Mouse (Mus musculus) heart, adult 2 months (tissue): ENCODE results near the gene 3110082I17Rik. TPM values are rescaled to one million over a fixed set of nuclear protein-coding genes. Genes with fewer than 3 reads are reported as not detected.

Source experiments
- DNase-seq, 2 experiments: peaks; one replicate each; pipeline ENCODE4 v3.0.0; 2021
- H3K27ac ChIP-seq: fragments of 200-600 bp; 2 replicates; pipeline ENCODE4 v1.8.1; 2022
- H3K27me3 ChIP-seq: fragments of 200-500 bp; 2 replicates; pipeline ENCODE4 v1.6.1; 2012; ENCODE audit warnings: mild to moderate bottlenecking, low read length, inconsistent platforms, mixed read lengths; ENCODE audit not compliant: control insufficient read depth, insufficient read depth
- H3K36me3 ChIP-seq: fragments of 200-500 bp; 2 replicates; pipeline ENCODE4 v1.6.1; 2012; ENCODE audit warnings: low read length, inconsistent platforms; ENCODE audit not compliant: control insufficient read depth, insufficient read depth
- H3K4me1 ChIP-seq: fragments of 200-500 bp; 2 replicates; pipeline ENCODE4 v1.6.1; 2011; ENCODE audit warnings: low read length; ENCODE audit not compliant: control insufficient read depth, insufficient read depth
- H3K4me3 ChIP-seq: fragments of 200-600 bp; 2 replicates; pipeline ENCODE4 v1.8.1; 2022
- H3K79me2 ChIP-seq: fragments of 200-500 bp; replicated peaks from 2 replicates; pipeline ENCODE4 v1.6.1; 2012; ENCODE audit warnings: mild to moderate bottlenecking, inconsistent platforms, low read length, moderate library complexity, mixed read lengths; ENCODE audit not compliant: control insufficient read depth, insufficient read depth
- H3K9ac ChIP-seq: fragments of 200-500 bp; 2 replicates; pipeline ENCODE4 v1.6.1; 2012; ENCODE audit warnings: low read depth, mild to moderate bottlenecking, control low read depth, inconsistent platforms, low read length, mixed read lengths
- CTCF ChIP-seq: fragments of 200-600 bp; IDR thresholded peaks from 2 replicates; pipeline ENCODE4 v1.8.1; 2022; ENCODE audit warnings: antibody characterized with exemption, mild to moderate bottlenecking, moderate library complexity
- EP300 ChIP-seq: fragments of 200-500 bp; IDR thresholded peaks from 2 replicates; pipeline ENCODE4 v1.6.1; 2011; ENCODE audit warnings: low read depth, low read length, control low read depth; ENCODE audit not compliant: insufficient read depth
- POLR2A ChIP-seq: fragments of 200-500 bp; IDR thresholded peaks from 2 replicates; pipeline ENCODE4 v1.6.1; 2011; ENCODE audit warnings: mild to moderate bottlenecking, low read depth, low read length, control low read depth; ENCODE audit not compliant: insufficient read depth
- WGBS: fragments of 180-500 bp; shearing (Covaris S2); methylation state at CpG from one replicate; pipeline ENCODE4 v1.1.7; 2018; 5-methylcytosine and 5-hydroxymethylcytosine counted together
- intact Hi-C: fragments of 180-260 bp; cut with DNase I; formaldehyde crosslinking; loops from one replicate; pipeline ENCODE4 v1.15.1; 2025
- polyA plus RNA-seq: library from polyadenylated mRNA; depleted of rRNA; stranded (reverse); fragments of >200 nt; gene quantifications from 2 replicates; pipeline ENCODE4 v1.2.3, GENCODE M21; 2012
- total RNA-seq, 2 experiments: library from RNA; stranded (reverse); gene quantifications; 2 replicates each; pipeline ENCODE4 v1.2.3; 2021

The 3110082I17Rik gene
- total and polyA plus RNA-seq, 3 experiments, result 4.9 to 5.7 (median 5.6) TPM

DNA sequence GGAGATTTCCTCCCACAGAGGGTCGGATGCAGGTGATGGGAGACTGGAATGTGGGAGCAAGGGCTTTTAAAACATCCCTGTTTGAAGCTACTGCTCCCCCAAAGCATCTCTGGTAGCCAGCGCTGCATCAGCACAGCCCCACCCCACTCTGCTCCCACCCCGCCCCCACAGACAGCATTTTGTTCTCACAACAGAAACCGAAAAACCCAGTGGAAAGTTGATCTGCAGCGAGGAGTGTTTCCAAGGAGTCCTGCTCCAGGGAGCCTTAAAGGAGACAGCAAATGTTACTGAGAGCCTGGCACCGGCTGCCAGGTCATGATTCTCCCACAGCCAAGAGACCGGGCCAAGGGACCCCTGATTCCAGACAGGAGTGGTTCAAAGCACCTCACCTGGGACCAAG lies 129.6 kb downstream of the 3110082I17Rik start:
- Histone ChIP-seq H3K36me3 (no peaks in the 10 kb centered on the region), H3K9ac (no peak overlapping the region), H3K4me3 (no peak overlapping the region), H3K27ac (no peak overlapping the region), H3K79me2 (no peaks in the 10 kb centered on the region), H3K27me3 (no peaks in the 10 kb centered on the region), H3K4me1 (no peaks in the 10 kb centered on the region)
- WGBS, result 66% methylated on average over 7 of the region's 7 CpGs
- DNase-seq, result no peak
- no peak for TF ChIP-seq POLR2A
- intact Hi-C loops, result loop anchor here (1.0 kb wide), 1 partner anchor 175 kb away; no protein-coding TSS in a partner anchor

DNA sequence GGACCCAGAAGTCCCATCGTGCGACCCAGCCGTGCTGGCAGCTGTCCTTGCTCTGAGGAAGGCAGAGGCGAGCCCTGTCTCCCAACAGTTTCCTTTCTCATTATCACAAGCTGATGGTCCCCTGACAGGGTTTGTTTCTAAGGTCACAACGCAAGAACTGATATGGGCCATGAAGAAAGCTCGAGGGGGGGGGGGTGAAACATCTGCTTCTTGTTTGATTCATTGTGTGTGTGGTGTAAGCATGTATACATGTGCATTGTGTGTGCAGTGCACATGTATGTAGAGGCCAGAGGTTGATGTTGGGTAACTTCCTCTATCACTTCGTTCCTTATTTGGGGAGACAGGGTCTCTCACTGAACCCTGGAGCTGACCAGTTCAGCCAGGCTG lies 132.7 kb downstream of the 3110082I17Rik start:
- no peaks in the 10 kb centered on the region for H3K79me2 ChIP-seq
- no peak overlapping the region for H3K27ac ChIP-seq
- H3K9ac ChIP-seq, result no peak overlapping the region
- H3K4me1 ChIP-seq, result no peaks in the 10 kb centered on the region; the same call in 1 of the 2 replicates
- WGBS, result 42% methylated on average over 7 of the region's 7 CpGs
- no peaks in the 10 kb centered on the region for H3K27me3 ChIP-seq
- DNase-seq, result no peak
- no peaks in the 10 kb centered on the region for H3K36me3 ChIP-seq
- intact Hi-C loops, result no loop called here
- H3K4me3 ChIP-seq, result no peak overlapping the region
- no peak for TF ChIP-seq CTCF

- DNase-seq, result no peak
- Histone ChIP-seq H3K9ac (no peak overlapping the region), H3K4me1 (no peaks in the 10 kb centered on the region; the same call in 1 of the 2 replicates), H3K36me3 (no peaks in the 10 kb centered on the region), H3K4me3 (no peak overlapping the region), H3K27ac (no peak overlapping the region), H3K27me3 (no peaks in the 10 kb centered on the region), H3K79me2 (no peaks in the 10 kb centered on the region)
- intact Hi-C loops, result no loop called here
- TF ChIP-seq EP300, result no peak
- TF ChIP-seq POLR2A, result no peak
- TF ChIP-seq CTCF, result no peak
- 72% methylated on average over 7 of the region's 7 CpGs for WGBS
Observed at GRCm38 (mm10) chr5:139326986-139327633, 133.2 kb downstream of the 3110082I17Rik start.

DNA sequence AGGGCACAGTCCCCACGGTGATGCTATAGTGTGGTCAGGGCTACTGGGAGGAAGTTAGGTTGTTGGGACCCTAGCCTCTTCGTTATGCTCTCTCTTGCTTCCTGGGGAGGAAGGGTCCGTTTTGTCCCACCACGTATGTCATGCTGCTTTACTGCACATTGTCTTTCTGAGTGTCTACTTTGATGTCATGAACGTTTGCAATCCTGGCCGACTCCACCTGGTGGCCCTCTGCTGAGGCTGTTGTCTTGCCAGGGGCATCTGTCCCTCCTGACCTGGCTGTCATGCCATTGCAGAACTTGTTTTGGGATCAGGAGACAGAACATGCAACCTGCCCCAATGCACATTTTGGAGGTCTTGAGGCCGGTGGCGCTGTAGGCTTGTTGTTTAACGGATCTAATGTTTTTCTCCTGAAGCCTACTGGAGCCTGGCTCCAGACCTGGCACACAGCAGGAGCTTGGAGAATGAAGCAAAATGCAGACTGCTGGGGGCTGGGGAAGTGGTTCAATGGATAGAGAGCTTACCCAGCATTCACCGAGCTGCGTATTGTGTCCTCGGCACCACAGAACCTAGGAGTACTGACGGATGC lies 134.1 kb downstream of the 3110082I17Rik start:
- Histone ChIP-seq H3K36me3 (no peaks in the 10 kb centered on the region), H3K4me3 (no peak overlapping the region), H3K4me1 (no peaks in the 10 kb centered on the region; the same call in 1 of the 2 replicates), H3K27me3 (no peaks in the 10 kb centered on the region), H3K27ac (no peak overlapping the region), H3K9ac (no peak overlapping the region), H3K79me2 (no peaks in the 10 kb centered on the region)
- intact Hi-C loops, result no loop called here
- DNase-seq, result no peak
- WGBS, result 78% methylated on average over 13 of the region's 13 CpGs
- TF ChIP-seq CTCF (no peak), EP300 (no peak), POLR2A (no peak)

- peak within 1 kb of the TSS; percentile 46 for H3K9ac ChIP-seq
- H3K36me3 ChIP-seq, result no peaks in the 10 kb centered on the region
- intact Hi-C loops, result no loop called here
- H3K4me3 ChIP-seq, result peak within 1 kb of the TSS; percentile 50
- no peak for TF ChIP-seq POLR2A
- peak; percentile 66 for TF ChIP-seq CTCF
- 9% methylated on average over 60 of the region's 61 CpGs for WGBS
- peak; percentile 73 to 76 for DNase-seq
- no peaks in the 10 kb centered on the region for H3K79me2 ChIP-seq
- no peak within 1 kb of the TSS for H3K27ac ChIP-seq
- H3K27me3 ChIP-seq, result no peaks in the 10 kb centered on the region
- no peaks in the 10 kb centered on the region; the same call in 1 of the 2 replicates for H3K4me1 ChIP-seq
Observed at GRCm38 (mm10) chr5:139325395-139325966, 134.8 kb downstream of the 3110082I17Rik start, which contains the start of gene Adap1. TSS of gene Adap1 (minus strand) at chr5:139325622.

DNA sequence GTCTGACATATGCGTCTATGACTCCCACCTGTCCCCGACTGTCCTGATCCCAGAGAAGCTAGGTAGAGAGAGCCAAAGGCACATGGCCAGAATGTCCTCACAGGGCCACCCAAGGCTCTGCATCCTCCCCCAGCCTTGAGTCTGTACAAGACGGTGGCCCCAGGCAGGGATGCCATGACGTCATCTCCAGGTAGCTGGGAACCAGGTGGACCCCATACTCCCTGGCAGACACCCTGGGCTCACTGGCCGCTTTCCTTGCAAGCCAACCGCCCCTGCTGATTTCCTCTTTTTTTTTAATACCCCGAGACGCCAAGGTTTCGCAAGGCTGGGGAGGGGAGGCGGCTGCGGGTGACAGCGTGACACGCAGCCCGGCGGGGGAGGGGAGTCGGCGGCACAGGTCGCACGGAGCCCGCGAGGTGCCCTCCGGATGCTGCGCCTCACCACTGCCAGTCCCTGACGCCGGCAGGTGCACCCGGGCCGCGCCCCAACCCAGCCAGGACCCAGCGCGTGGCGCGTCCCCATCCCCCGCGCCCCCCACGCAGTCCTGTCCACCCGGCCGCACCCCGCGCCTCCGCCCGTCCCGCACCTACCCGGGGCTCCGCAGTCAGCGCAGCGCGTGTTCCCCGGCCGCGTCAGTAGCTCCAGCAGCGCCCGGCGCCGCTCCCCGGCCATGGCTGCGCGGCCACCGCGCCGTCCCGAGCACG lies 135.5 kb downstream of the 3110082I17Rik start:
- peak; percentile 47 to 61 for DNase-seq
- Histone ChIP-seq H3K27me3 (no peaks in the 10 kb centered on the region), H3K79me2 (no peaks in the 10 kb centered on the region), H3K4me1 (no peaks in the 10 kb centered on the region; the same call in 1 of the 2 replicates), H3K9ac (peak overlapping the region; percentile 46), H3K27ac (no peak overlapping the region), H3K4me3 (peak overlapping the region; percentile 50), H3K36me3 (no peaks in the 10 kb centered on the region)
- intact Hi-C loops, result loop anchor here (5.0 kb wide), 1 partner anchor 43 kb away; no protein-coding TSS in a partner anchor
- 3% methylated on average over 60 of the region's 62 CpGs for WGBS
- TF ChIP-seq CTCF (no peak), EP300 (no peak)
